Mouse (Mus musculus): ENCODE data around the gene Casc1. TPM values are rescaled to one million over a fixed set of nuclear protein-coding genes. Genes with fewer than 3 reads are reported as not detected.
"Not testable (repeated sequence)": the region's sequence is repeated elsewhere in the genome, so short reads cannot be mapped to it uniquely, and the experiment has no call there.

The Casc1 gene
- polyA plus RNA-seq, 2 experiments = 0.41 to 0.93 TPM

DNA sequence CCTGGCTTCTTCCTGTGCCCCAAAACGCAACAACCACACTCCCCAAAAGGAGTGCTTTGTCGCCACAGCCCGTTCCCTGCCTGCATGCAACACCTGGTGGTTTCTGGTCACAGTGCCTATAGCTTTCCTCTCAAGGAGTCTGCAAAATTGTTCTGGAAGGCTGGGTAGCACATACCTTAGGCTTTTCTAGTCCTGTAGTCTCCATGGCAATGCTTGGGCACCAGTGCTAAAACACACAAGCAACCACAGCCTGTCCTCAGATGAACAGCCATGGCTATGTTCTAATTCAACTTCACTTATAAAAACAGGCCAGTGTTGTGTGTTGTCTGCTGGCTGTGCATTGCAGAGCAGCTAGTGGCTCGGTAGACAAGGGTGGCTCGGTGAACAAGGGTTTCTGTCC, 74.0 kb downstream of the Casc1 start:
- Histone ChIP-seq H3K4me1 (ENCODE audit: control insufficient read depth, insufficient read depth, low read length) (no peaks in the 10 kb centered on the region; the same call in 1 of the 2 replicates), H3K27ac (replicated peaks; ENCODE audit: low read depth, low read length) (no peak overlapping the region), H3K36me3 (ENCODE audit: control insufficient read depth, insufficient read depth, low read length) (no peaks in the 10 kb centered on the region), H3K9me3 (ENCODE audit: control insufficient read depth, low read length) (no peaks in the 10 kb centered on the region), H3K27me3 (ENCODE audit: control insufficient read depth, insufficient read depth, low read length) (no peaks in the 10 kb centered on the region), H3K9ac (ENCODE audit: low read depth, low read length, severe bottlenecking) (no peak overlapping the region), H3K4me2 (replicated peaks; ENCODE audit: low read depth, low read length, severe bottlenecking) (no peak overlapping the region), H3K4me3 (replicated peaks; ENCODE audit: low read length) (no peak overlapping the region)
- no peak for TF ChIP-seq POLR2A (IDR thresholded peaks at IDR 0.05; ENCODE audit: borderline replicate concordance, extremely low read depth, insufficient read depth, insufficient read length)
- ATAC-seq (ENCODE audit: low FRiP score, low read depth) = no peak
- WGBS = 79% methylated on average over 5 of the region's 5 CpGs
- DNase-seq (ENCODE audit: low spot score) = no peak

DNA sequence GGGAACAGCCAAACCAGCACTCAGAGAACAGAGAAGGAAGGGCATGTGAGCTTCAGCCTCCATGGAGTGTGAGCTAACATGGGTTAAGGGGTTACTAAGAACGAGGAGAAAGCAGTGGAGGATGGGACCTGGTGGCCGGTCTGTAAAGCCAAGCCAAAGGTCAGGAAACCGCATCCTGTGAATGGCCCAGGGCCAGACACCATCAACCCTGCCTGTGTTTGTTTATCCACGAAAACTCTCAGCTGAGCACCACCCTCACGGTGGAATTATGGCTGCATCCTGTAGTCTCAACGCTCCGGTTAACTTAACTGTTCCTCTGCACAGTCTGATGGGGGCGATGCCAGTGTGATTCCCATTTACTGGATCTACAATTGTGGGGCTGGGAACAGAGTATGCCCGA, 75.0 kb downstream of the Casc1 start:
- no peak overlapping the region for H3K4me2 ChIP-seq (replicated peaks; ENCODE audit: low read depth, low read length, severe bottlenecking)
- no peak for ATAC-seq (ENCODE audit: low FRiP score, low read depth)
- no peaks in the 10 kb centered on the region for H3K36me3 ChIP-seq (ENCODE audit: control insufficient read depth, insufficient read depth, low read length)
- 65% methylated on average over 9 of the region's 9 CpGs for WGBS
- no peaks in the 10 kb centered on the region for H3K9me3 ChIP-seq (ENCODE audit: control insufficient read depth, low read length)
- H3K9ac ChIP-seq (ENCODE audit: low read depth, low read length, severe bottlenecking) = no peak overlapping the region
- no peaks in the 10 kb centered on the region; the same call in 1 of the 2 replicates for H3K4me1 ChIP-seq (ENCODE audit: control insufficient read depth, insufficient read depth, low read length)
- no peak for DNase-seq (ENCODE audit: low spot score)
- no peak overlapping the region for H3K27ac ChIP-seq (replicated peaks; ENCODE audit: low read depth, low read length)
- no peak overlapping the region for H3K4me3 ChIP-seq (replicated peaks; ENCODE audit: low read length)
- no peak for TF ChIP-seq POLR2A (IDR thresholded peaks at IDR 0.05; ENCODE audit: borderline replicate concordance, extremely low read depth, insufficient read depth, insufficient read length)
- H3K27me3 ChIP-seq (ENCODE audit: control insufficient read depth, insufficient read depth, low read length) = no peaks in the 10 kb centered on the region

GRCm38 (mm10) chr6:145135295-145135694, 75.5 kb downstream of the Casc1 start:
- Histone ChIP-seq H3K9me3 (ENCODE audit: control insufficient read depth, low read length) (no peaks in the 10 kb centered on the region), H3K4me2 (replicated peaks; ENCODE audit: low read depth, low read length, severe bottlenecking) (no peak overlapping the region), H3K9ac (ENCODE audit: low read depth, low read length, severe bottlenecking) (no peak overlapping the region), H3K4me3 (replicated peaks; ENCODE audit: low read length) (no peak overlapping the region), H3K36me3 (ENCODE audit: control insufficient read depth, insufficient read depth, low read length) (no peaks in the 10 kb centered on the region), H3K27me3 (ENCODE audit: control insufficient read depth, insufficient read depth, low read length) (no peaks in the 10 kb centered on the region), H3K27ac (replicated peaks; ENCODE audit: low read depth, low read length) (no peak overlapping the region), H3K4me1 (ENCODE audit: control insufficient read depth, insufficient read depth, low read length) (no peaks in the 10 kb centered on the region; the same call in 1 of the 2 replicates)
- no peak for DNase-seq (ENCODE audit: low spot score)
- ATAC-seq (ENCODE audit: low FRiP score, low read depth) = no peak
- WGBS = 80% methylated on average over 3 of the region's 3 CpGs
- no peak for TF ChIP-seq POLR2A (IDR thresholded peaks at IDR 0.05; ENCODE audit: borderline replicate concordance, extremely low read depth, insufficient read depth, insufficient read length)

DNA sequence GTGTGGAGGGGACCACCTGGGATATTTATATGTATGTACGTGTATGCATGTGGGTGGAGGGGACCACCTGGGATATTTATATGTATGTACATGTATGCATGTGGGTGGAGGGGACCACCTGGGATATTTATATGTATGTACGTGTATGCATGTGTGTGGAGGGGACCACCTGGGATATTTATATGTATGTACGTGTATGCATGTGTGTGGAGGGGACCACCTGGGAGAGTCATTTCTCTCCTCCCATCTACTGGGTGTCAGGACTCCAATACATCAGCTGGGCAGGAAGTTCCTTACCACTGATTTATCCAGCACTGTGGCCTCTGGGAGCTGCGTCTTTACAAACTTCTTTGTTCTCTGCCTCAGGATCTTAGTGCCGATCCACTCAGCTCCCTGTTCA, 77.8 kb downstream of the Casc1 start:
- not testable (repeated sequence) for H3K9me3 ChIP-seq (ENCODE audit: control insufficient read depth, low read length); H3K27me3 ChIP-seq (ENCODE audit: control insufficient read depth, insufficient read depth, low read length); H3K4me1 ChIP-seq (ENCODE audit: control insufficient read depth, insufficient read depth, low read length); H3K9ac ChIP-seq (ENCODE audit: low read depth, low read length, severe bottlenecking); H3K27ac ChIP-seq (replicated peaks; ENCODE audit: low read depth, low read length); H3K4me3 ChIP-seq (replicated peaks; ENCODE audit: low read length); ATAC-seq (ENCODE audit: low FRiP score, low read depth); H3K36me3 ChIP-seq (ENCODE audit: control insufficient read depth, insufficient read depth, low read length); H3K4me2 ChIP-seq (replicated peaks; ENCODE audit: low read depth, low read length, severe bottlenecking); DNase-seq (ENCODE audit: low spot score)
- WGBS = 78% methylated on average over 5 of the region's 5 CpGs

- Histone ChIP-seq H3K4me3 (replicated peaks; ENCODE audit: low read length) (no peak overlapping the region), H3K4me1 (ENCODE audit: control insufficient read depth, insufficient read depth, low read length) (no peaks in the 10 kb centered on the region), H3K9me3 (ENCODE audit: control insufficient read depth, low read length) (no peaks in the 10 kb centered on the region), H3K27me3 (ENCODE audit: control insufficient read depth, insufficient read depth, low read length) (no peaks in the 10 kb centered on the region), H3K4me2 (replicated peaks; ENCODE audit: low read depth, low read length, severe bottlenecking) (no peak overlapping the region), H3K9ac (ENCODE audit: low read depth, low read length, severe bottlenecking) (no peak overlapping the region), H3K36me3 (ENCODE audit: control insufficient read depth, insufficient read depth, low read length) (no peaks in the 10 kb centered on the region), H3K27ac (replicated peaks; ENCODE audit: low read depth, low read length) (no peak overlapping the region)
- DNase-seq (ENCODE audit: low spot score) = no peak
- no peak for ATAC-seq (ENCODE audit: low FRiP score, low read depth)
- no peak for TF ChIP-seq POLR2A (IDR thresholded peaks at IDR 0.05; ENCODE audit: borderline replicate concordance, extremely low read depth, insufficient read depth, insufficient read length)
- 81% methylated on average over 5 of the region's 5 CpGs for WGBS
These were observed 78.8 kb downstream of the Casc1 start for GRCm38 (mm10) chr6:145131991-145132390.

DNA sequence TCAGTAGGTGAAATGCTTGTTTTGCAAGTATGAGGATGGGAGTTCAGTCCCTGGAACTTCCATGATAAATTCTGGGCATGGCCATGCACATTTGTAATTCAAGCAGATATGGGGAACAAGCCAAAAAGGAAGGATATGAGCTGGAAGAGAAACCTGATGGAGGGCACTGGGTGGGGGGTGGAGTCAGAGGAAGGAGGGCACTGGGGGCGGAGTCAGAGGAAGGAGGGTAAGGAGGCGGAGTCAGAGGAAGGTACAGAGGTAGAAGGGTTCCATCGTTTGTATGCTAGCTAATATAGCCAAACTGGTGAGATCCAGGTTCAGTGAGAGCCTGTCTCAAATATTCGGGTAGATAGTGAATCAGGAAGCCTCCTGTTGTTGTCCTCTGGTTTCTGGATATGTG, 81.2 kb downstream of the Casc1 start:
- 71% methylated on average over 4 of the region's 4 CpGs for WGBS
- DNase-seq (ENCODE audit: low spot score) (no peak), ATAC-seq (ENCODE audit: low FRiP score, low read depth) (no peak)
- no peak overlapping the region for H3K4me2 ChIP-seq (replicated peaks; ENCODE audit: low read depth, low read length, severe bottlenecking)
- no peak overlapping the region for H3K4me3 ChIP-seq (replicated peaks; ENCODE audit: low read length)
- no peaks in the 10 kb centered on the region for H3K9me3 ChIP-seq (ENCODE audit: control insufficient read depth, low read length)
- H3K36me3 ChIP-seq (ENCODE audit: control insufficient read depth, insufficient read depth, low read length) = no peaks in the 10 kb centered on the region
- H3K9ac ChIP-seq (ENCODE audit: low read depth, low read length, severe bottlenecking) = no peak overlapping the region
- no peak for TF ChIP-seq POLR2A (IDR thresholded peaks at IDR 0.05; ENCODE audit: borderline replicate concordance, extremely low read depth, insufficient read depth, insufficient read length)
- no peaks in the 10 kb centered on the region for H3K27me3 ChIP-seq (ENCODE audit: control insufficient read depth, insufficient read depth, low read length)
- no peaks in the 10 kb centered on the region for H3K4me1 ChIP-seq (ENCODE audit: control insufficient read depth, insufficient read depth, low read length)
- no peak overlapping the region for H3K27ac ChIP-seq (replicated peaks; ENCODE audit: low read depth, low read length)
